Mouse (Mus musculus) CD4-positive, CD25-positive, alpha-beta regulatory T cell, adult 4 months (primary cell): ENCODE results near the gene Pdcd1lg2. TPM values are rescaled to one million over a fixed set of nuclear protein-coding genes. Genes with fewer than 3 reads are reported as not detected.

ENCODE experiments used
- ATAC-seq: one replicate; pipeline ENCODE4 v1.8.0; 2017
- polyA plus RNA-seq, 2 experiments: library from polyadenylated mRNA; unstranded; fragments of 100-300 nt; shearing (Covaris generic); gene quantifications; one replicate each; pipeline ENCODE4 v1.2.1; 2017

Gene Pdcd1lg2
- polyA plus RNA-seq, 2 experiments from 2014 or later = 17.0 to 22.2 TPM

DNA sequence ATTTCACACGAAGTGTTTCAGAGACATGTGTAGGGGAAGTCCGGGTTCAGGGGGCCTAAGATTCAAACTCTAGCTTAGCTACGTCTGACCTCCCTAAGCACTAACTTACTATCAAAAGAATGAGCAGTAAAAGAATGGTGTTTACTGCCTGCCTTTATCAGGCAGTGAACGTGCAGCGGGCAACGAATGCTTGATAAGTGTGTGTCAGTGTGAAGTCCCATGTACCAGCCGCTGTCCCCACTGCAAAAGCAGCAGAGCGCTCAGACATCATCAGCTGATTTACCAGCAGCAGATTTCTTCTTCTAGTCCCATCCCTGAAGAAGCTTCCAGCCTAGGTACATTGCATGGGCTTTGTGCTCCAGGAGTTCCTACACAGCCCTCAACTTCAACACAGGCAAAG, 61.7 kb downstream of the Pdcd1lg2 start:
- ATAC-seq = no peak

DNA sequence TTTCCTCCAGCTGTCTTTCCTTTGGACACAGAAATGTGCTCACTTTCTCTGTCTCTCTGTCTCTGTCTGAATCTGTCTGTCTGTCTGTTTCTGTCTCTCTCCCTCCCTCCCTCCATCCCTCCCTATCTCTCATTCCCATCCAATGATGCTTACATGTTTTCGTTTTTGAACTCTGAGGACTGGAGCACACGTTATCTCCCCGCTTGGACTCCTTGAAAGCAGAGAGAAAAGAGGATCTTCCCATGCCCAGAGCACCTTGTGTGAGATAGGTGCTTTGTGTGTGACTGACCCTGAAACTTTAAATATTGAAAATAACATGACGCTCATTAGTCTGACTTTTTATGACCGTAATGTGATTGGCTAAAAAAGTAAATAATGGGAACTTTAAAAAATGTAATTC, 62.2 kb downstream of the Pdcd1lg2 start:
- no peak for ATAC-seq

DNA sequence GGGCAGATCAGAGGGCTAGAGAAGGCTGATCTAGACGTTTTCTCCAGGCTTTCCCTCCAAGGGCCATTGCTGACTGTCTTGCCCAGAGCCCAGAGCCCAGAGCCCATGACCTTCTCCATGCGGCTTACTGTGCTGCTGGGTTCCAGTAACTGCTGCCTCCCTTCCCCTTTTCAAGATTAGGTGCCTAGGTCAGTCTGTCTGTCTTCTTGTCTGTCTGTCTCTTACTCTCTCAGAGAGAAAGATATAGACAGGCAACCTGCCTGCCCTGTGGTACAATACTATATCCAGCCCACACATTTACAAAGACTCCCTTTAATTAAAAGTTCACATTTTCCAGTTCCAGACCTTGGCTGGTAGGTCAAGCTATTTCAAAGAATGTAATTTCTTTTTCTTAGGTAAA, 64.1 kb downstream of the Pdcd1lg2 start:
- ATAC-seq = no peak

DNA sequence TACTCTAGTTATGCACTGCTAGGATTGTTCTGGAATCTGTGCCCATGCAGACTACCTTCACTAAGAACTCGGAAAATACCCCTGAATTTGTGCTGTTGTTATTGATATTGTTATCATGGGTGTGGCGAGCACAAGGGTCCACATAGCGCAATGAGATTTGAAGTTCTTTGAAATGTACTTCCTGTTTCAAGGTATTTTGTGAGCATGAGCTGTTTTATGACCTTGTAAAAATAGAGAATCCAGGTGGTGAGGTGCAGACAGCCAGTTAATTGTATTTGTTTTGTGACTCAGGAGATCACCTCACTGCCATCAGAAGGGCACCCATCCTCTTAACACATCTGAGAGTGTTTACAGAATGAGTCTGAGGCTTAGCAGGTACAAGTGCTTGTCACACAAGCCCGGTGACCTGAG, 64.5 kb downstream of the Pdcd1lg2 start:
- peak; percentile 51 for ATAC-seq

DNA sequence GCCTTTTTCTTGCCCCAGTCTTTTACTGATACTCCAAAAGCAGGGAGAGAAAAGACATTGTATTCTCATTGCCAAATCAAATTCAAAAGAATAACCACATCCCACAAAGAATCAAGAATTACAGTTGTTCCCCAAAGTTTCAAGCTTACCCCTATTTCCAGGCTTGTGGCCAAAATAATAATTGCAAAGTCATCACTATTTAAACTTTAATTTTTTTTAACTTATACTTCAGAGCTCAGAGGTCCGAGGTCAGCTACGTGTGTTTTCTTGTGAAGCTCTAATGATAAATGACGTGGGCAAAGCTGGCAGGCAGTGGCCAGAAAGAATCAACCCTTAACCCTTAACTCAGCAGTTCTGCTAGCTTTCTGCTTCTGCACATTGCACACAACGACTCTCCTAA, 67.9 kb downstream of the Pdcd1lg2 start:
- ATAC-seq = no peak

DNA sequence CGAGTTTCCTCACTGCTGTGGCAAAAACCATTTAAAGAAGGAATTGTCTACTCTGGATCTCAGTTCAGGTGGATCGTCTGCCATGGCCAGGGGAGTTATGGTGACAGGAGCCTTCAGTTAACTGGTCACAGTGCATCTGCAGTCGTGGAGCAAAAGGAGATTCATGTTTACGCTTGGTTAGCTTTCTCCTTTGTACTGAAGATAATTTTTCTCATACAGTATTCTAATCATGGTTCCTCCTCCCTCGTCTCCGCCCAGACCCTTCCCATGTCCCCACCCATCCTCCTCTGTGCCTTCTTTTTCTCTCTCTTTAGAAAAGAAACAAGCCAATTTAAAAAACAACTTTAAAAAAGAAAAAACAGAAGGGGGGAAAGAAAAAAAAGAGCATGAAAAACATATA, 70.9 kb downstream of the Pdcd1lg2 start:
- no peak for ATAC-seq

DNA sequence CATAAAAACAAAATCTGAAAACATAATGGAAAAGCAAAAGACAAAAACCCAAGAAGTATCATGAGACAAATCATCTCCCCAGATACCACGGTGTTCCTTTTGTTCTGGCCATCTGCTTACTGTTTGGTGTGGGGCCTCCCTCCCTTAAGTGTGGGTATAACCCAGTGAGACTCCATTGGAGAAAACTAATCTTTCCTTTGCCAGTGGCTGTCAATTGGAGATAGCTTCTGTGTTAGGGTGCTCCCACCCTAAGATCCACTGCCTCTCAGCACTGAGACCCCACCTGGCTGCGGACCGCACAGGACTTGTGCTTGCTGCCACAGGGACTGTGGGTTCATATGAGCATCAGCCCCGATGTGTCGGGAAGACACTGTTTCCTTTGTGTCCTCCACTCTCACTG, 71.4 kb downstream of the Pdcd1lg2 start:
- ATAC-seq = no peak

DNA sequence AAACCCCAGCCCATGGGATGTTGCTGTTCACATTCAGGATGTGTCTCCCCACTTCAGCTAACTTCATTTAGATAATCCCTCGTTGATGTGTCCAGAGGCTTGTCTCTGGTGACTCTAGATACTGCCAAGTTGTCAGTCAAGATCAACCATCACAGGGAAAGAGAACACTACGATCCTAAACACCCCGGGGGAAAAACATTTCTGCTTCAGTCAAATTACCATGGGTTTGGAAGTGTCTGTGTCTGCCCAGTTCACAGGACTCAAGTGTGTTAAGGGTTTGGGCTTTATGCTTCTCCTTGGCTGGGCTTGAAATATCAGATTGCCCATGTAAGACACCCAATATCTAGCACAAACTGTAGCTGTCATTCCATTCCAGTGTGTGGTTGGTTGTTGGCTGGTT, 71.9 kb downstream of the Pdcd1lg2 start:
- no peak for ATAC-seq

DNA sequence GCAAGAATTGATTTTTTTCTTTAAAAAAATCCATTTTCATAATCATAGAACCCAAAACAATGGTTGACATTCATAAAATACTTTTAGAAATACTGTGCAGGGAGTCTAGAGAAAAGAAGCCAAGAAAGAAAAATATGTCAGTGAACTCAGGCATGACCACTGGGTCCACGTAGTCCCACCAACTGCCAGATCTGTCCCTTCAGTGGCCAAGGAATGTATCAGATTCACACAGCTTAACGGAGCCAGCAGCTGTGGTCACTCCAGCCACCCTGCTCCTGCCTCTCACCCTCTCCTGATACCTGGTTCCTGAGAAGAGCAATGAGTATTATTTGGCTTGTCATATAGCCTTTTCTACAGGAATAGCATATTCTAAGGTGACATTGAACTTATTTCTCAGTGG, 72.7 kb downstream of the Pdcd1lg2 start:
- no peak for ATAC-seq

DNA sequence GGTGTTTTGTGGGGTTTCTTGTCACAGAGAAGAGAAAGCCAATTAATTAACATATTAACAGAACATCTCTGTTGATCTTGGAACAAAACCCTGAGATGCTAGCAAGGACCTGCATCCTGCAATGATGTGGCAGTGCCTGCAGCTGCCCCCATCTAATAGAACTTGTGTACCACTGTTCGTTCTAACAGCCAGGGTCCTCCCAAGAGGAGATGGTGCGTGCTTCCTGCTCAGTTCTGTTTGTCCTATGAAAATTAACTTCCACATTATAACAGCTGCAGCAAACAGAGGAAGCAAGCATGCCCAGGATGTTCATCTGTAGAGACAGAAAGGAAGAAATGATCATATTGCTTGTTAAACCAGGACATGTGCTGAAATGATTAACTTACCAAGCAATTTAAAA, 73.8 kb downstream of the Pdcd1lg2 start:
- ATAC-seq = no peak

DNA sequence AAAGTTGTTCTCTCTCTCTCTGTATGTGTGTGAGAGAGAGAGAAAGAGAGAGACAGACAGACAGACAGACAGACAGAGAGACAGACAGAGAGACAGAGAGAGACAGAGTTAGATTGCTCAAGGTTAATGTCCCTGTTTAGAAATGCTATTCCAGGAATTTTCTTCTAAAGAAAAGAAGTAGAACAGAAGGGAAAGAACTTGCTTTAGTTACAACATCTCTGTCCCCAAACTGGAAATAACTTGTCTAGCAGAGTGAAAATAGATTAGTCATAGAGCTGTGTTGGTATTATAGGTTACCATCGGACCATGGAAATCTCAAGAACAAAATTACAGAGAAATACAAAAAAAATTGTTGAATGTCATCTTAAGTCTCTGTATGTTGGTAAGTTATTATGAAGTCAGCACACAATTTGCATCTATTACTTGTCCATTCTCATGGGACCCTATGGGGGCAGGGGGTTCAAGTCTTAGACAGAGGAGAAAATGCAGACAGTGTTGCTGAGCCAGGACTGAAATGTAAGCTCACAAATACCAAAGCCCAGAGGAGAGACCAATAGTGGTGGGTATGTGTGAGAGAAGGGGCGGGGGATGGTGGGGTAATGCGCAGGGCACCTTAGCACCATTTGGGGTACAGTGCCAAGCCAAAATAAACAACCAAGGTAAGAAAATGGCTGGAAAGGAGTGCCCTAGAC, 74.7 kb downstream of the Pdcd1lg2 start:
- no peak for ATAC-seq

DNA sequence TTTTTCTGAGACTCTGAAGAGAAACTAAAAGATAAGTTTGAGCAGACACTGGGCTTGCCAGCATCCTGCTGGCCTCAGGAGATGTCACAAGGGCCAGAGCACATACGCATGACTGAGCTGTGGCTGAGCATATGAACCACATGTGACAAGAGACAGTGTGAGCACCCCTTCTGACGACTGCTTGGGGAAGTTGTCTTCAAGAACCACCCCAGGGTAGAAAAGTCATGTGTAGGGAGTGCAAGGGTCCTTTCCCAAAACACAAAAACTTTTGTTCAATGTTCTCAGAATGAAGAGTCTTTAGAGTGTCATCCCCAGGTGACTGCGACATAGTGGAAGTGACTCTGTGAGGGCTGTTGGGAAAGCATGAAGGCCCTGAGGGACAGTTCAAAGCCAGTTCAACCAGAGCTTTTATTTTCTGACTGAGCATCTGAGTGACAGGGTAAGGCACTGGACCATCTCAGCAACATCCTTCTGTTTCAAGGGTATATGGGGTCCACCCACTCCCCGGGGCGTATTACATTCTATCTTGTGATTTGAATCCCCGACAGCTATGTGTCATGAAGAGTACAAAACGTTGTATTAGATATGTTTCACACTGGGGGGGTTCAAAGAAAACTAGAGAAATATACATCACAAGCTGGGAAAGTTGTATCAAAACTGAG, 76.0 kb downstream of the Pdcd1lg2 start:
- no peak for ATAC-seq

DNA sequence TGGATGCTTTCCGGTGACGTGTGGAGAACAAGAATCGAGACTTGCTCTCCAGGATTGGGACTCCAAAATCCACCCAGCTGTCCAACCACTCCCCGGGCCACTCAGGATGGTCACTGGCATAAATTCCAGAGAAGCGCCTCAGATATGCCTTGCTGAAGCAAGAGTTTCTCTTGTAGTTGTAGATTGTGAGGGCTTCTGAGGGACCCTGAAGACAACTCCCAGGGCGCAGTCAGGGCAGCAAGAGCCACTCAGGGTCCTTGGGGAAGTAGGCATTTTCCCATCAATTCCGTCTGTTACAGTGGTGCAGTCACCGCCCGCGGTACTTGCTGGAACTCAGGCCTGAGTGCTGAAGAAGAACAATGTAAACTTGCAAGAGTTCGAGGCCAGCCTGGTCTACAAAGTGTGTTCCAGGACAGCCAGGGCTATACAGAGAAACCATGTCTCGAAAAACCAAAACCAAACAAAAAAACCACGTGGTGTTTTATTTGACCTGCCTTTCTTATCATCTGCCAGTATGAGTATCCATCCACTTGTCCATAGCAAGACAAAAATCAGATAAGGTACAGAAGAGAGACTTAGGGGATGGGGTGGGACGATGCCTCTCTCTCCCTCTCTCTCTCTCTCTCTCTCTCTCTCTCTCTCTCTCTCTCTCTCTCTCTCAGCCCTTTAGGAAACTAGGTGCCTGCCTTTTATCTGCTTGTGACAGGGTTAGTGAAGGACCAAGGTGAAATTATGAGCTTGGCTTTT, 76.8 kb downstream of the Pdcd1lg2 start:
- ATAC-seq = no peak

DNA sequence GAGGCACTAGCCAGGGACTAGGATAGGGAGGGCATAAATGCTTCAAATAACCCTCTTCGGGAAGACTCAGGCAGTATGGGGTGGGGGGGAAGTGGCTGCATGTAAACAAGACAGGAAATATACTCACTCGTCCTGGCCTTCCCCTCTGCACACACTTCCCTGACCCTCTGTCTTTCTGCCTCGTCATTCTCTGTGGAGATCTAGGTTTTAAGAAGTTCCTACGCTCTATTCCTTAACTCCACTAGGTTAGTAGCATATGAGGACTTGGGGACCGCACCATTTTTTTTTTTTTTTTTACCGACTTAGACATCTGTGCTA, 77.3 kb downstream of the Pdcd1lg2 start:
- ATAC-seq = no peak

DNA sequence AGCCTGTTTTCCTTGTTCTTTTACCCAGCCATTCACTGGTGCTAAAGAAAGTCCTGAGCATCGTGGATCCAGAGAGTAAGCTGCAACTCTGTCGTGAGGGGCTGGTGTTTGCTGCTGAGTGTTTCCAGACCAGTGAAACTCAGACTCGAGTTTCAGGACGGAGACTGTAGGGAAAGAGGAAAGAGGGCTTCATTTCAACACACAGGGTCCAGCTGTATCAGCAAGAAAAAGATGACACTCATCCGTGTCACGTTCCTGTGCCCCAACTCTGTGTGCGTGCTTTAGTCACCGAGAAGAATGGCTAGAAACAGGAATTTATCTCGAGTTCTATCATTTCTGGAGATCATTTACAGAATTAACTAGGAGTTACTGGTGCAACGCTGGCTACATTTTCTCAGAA, 77.7 kb downstream of the Pdcd1lg2 start:
- ATAC-seq = no peak

DNA sequence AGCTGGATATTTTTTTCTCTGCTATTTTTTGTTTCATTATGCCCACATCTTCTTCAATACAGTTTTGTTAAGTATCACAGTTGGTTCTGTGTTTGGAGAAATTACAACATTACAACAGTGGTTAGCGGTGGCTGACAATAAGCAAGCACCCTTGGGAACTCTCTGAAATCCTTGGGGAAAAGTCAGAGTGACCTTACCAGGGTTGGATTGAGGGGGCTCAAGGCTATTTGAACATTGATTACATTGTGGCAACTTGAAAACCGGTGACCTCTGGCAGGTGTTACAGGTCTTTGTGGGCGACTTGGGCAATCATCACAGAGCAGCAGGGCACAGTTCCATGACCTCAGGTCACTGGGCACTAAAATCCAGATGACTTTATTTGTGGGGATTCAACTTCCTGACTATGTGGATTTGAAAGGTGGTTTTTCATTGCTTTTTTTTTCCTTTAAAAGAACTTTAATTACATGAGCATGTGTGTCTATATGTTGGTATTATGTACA, 79.1 kb downstream of the Pdcd1lg2 start:
- ATAC-seq = no peak

DNA sequence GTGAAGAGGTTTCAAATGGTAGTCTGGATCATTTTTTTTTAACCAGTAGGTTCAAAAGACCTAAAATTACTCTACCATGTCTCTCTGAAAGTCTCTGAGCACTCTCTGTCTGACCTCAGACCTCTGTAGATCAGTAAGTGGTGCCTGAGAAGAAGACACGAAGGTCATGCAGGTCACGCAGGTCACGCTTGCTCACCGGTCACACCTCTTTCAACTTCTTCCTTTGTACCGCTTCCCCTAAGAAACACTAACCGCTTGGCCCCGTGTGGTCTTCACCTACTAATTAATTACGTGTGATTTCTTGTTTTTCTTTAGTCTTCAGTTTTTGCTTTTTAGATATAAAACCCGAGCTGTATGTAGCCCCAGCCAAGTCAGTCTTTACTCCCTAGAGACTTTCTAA, 80.7 kb downstream of the Pdcd1lg2 start:
- ATAC-seq = no peak

DNA sequence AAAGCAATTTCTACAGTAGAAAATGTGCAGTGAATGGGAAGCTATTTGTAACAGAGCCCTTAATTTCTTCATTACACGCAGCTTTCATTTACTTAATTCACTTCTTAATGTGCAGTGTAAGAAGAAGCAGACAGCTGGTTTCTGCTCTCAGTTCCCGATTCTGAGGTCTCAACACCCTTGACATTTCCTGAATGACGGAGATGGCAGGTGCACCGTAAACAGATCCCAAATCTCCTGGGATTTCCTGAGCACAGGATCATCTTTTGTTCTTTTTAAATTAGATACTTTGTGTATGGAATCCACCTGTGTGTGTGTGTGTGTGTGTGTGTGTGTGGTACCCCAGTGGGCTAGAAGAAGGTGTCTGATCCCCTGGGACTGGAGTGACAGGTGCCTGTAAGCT, 83.7 kb downstream of the Pdcd1lg2 start:
- ATAC-seq = no peak

DNA sequence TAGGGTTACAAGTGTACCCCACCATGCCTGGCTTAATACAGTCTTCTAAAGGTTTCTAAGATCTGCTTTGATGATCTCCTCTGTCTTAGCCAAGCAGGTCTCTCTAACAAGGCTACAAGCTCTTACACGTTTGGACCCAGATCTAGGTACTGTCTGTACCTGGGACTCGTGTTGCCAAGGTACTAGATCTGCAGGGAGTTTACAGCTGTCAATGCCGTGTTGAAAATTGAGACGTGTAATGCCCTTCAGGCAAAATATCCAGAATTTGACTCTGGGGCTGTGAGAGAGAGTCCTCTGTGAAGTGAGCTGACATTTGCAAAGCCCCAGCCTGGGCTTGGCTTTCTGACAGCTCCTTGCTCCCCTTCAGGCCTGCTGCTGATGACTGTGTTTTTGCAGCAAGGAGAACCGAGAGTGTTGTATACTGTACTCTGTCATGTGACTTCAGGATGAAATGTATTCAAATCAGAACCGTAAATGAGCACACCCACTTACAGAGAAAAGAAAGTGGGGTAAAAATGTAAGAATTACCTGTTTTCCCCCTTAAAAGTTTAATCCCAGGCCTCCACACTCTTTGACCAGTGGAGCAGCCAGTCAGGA, 85.4 kb downstream of the Pdcd1lg2 start:
- ATAC-seq = no peak

DNA sequence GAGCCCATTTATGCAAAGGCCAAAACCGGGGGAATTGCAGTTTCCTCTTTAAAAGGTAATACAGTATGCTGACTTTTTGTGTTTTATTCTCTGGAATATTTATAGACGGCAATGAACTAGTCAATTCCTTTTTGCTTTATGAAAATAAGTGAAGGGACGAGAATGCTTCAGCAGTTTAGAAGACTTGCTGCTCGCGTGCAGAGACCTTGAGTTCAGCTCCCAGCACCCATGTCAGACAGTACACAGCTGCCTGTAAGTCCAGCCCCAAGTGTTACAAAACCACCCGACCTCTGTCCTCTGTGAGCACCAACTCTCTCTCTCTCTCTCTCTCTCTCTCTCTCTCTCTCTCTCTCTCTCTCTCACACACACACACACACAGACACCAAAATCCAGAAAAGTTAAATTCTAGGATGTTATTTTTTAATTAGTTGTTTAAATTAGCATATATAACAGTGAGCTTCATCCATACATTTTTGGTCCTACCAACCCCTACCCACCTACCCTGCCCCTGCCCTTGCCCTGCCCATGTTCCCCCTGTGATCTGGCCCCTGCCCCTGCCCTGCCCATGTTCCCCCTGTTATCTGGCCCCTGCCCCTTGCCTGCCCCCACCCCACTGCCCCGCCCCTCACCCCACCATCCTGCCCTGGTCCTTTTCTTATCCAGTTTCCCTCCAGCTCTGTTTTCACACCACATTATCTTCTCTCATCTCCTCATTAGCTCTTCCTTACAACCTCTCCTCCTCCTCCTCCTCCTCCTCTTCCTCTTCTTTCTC, 86.3 kb downstream of the Pdcd1lg2 start:
- ATAC-seq = no peak

DNA sequence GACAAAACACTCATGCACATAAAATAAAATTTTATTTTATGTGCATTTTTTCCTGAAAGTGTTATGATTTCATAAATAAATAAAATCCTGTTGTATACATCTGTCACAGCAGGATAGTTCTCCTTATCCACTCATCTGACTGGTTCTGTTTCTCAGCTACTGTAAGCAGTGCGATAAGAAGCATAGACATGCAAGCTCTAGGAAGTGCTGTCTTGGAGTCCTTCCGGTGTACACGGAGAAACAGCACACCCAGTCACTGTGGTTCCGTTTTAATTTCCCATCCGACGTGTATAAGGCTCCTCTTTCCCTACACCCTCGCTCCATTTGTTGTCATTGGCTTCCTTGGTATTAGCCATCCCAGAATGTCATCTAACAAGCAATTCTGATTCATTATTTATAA, 87.2 kb downstream of the Pdcd1lg2 start:
- ATAC-seq = no peak

DNA sequence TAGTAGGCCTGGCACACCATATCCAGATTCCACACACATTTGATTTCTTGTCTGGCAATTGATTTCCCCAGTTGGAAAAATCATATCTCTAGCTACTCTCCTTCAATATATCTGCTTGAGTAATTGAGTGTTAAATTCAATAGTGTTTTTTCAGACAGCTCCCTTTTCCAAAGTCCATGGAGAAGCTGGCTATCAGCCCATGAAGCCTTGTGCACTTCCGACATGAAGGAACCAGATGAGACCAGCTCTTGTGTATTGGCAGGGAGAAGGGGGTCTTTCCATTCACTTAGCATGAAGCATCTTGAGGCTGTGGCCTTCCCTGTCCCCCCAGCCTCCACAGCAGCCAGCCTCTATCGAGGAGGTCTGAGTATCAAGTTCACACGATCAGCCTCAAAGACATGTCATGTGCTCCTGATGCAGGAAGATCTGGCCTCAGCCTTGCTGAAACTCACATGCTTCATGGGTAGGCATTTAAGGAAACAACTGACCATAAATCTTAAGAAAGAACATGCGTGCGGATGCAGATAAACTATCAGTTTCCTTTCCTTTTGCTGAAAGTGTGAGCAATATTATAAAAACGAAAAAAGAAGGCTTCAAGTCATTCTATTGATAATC, 88.2 kb downstream of the Pdcd1lg2 start:
- ATAC-seq = no peak
